Mouse (Mus musculus) lung, postnatal 0 days (tissue): Measurements from ENCODE around the gene Pde4c.

Source experiments
- CTCF ChIP-seq: IDR thresholded peaks from 2 replicates; pipeline ENCODE4 v1.5.1; 2016; ENCODE audit warnings: antibody characterized with exemption, mild to moderate bottlenecking
- EP300 ChIP-seq: IDR thresholded peaks from 2 replicates; pipeline ENCODE4 v1.6.1; 2016; ENCODE audit warnings: antibody characterized with exemption, mild to moderate bottlenecking, control low read depth

DNA sequence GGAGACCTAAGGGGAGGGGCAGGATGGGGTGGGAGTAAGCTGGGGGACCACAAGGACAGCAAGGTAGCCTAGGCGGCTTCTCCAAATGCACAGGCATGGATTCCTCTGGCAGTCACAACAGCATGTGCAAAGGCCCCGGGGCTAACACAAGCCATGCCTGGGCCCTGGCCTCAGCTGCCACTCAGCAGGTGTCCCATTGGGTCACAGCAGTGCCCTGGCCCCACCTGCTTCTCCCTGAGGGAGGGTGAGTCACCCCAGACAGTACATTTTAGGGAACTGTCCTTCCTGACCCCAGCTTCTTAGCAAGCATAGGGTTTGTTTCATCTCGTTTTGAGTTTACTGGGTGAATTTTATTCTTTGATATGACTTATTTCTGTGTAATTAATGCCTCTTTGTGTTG lies 40.8 kb upstream of the Pde4c start:
- no peak for TF ChIP-seq EP300
- no peak for TF ChIP-seq CTCF
